Mouse (Mus musculus) midbrain, embryonic 10.5 days (tissue): Measurements from ENCODE around the gene 2010300C02Rik. TPM values are rescaled to one million over a fixed set of nuclear protein-coding genes. Genes with fewer than 3 reads are reported as not detected.

Source experiments
- DNase-seq: peaks from one replicate; pipeline ENCODE4 v3.0.0-alpha.2; 2017; ENCODE audit warnings: low spot score
- H3K27ac ChIP-seq: fragments of 300-500 bp; sonication (generic); replicated peaks from 2 replicates; pipeline ENCODE4 v1.5.1; 2016; ENCODE audit warnings: mild to moderate bottlenecking
- H3K27me3 ChIP-seq: fragments of 300-500 bp; sonication (generic); 2 replicates; pipeline ENCODE4 v1.6.1; 2016; ENCODE audit warnings: low read depth, mild to moderate bottlenecking; ENCODE audit not compliant: poor library complexity, severe bottlenecking
- H3K36me3 ChIP-seq: fragments of 300-500 bp; sonication (generic); 2 replicates; pipeline ENCODE4 v1.6.1; 2016; ENCODE audit warnings: mild to moderate bottlenecking, moderate library complexity
- H3K4me1 ChIP-seq: fragments of 300-500 bp; sonication (generic); 2 replicates; pipeline ENCODE4 v1.6.1; 2016
- H3K4me3 ChIP-seq: fragments of 300-500 bp; sonication (generic); 2 replicates; pipeline ENCODE4 v1.5.1; 2016; ENCODE audit warnings: mild to moderate bottlenecking, moderate library complexity
- H3K9me3 ChIP-seq: fragments of 300-500 bp; sonication (generic); replicated peaks from 2 replicates; pipeline ENCODE4 v1.6.1; 2016; ENCODE audit warnings: mild to moderate bottlenecking
- WGBS: fragments of 180-500 bp; shearing (Covaris S2); methylation state at CpG from one replicate; pipeline ENCODE4 v1.1.7; 2016; 5-methylcytosine and 5-hydroxymethylcytosine counted together
- polyA plus RNA-seq: library from polyadenylated mRNA; unstranded; fragments of >200 nt; fragmentation: Nextera tagmentation; extraction: Ambion mirVana; gene quantifications from 2 replicates; pipeline ENCODE4 v1.2.1, GENCODE M21; 2016

2010300C02Rik gene
- polyA plus RNA-seq, 1 experiment from 2014 or later, result 0.73 TPM

DNA sequence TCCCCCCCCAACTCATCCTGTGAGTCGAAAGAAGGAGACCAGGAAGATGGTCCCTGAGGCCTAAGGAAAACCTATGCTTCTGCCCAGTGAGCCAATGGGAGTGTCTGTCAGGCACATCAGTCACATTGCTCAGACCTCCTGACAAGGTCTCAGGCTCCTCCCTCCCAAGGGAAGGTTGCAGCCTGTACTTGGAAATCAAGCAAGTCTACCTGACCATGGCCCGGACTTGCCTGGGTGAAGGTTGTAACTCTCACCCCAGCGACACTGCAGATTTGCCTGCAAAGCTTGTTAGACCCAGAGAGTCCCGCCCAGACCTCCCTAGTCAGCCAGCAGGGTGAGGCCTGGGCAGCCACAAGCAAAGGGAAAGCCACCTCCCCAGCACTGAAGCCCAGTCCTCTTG, 17.6 kb downstream of the 2010300C02Rik start:
- 65% methylated on average over 4 of the region's 4 CpGs for WGBS
- H3K27ac ChIP-seq, result no peak overlapping the region
- DNase-seq, result no peak

DNA sequence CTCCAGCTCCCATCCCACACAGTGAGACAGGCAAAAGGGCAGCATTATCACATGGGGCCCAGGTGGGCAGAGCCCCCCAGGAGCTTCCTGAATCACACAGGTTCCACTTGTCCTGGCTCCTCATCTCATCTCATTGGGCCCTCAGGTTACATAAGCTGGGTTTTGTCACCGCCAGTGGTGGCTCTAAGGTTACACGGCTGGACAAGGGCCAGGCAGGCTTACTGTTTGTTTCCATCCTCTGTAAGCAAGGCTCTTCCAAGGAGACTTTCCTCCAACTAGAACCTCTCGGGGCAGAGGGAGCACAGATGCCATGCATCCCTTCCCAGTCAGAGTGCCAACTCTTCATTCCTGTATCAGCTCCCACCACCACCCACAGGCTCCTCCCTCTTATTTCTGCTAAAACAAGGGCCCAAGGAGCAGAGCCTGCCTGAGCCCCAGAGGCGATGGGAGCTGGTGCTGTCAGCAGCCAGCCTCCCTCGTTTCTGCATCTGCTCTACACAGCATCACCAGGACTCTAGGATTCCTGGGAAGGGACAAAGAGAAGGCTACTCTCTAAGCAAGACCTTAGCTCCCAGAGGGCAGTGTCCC, 20.9 kb downstream of the 2010300C02Rik start:
- no peak overlapping the region for H3K27ac ChIP-seq
- WGBS, result 68% methylated on average over 5 of the region's 5 CpGs
- no peak for DNase-seq

More for the DNA sequence above, 17.6 kb downstream of the 2010300C02Rik start:
- H3K4me3 ChIP-seq, result no peak overlapping the region
- H3K4me1 ChIP-seq, result no peaks in the 10 kb centered on the region
- no peaks in the 10 kb centered on the region for H3K27me3 ChIP-seq
- H3K36me3 ChIP-seq, result no peaks in the 10 kb centered on the region
- H3K9me3 ChIP-seq, result no peaks in the 10 kb centered on the region

DNA sequence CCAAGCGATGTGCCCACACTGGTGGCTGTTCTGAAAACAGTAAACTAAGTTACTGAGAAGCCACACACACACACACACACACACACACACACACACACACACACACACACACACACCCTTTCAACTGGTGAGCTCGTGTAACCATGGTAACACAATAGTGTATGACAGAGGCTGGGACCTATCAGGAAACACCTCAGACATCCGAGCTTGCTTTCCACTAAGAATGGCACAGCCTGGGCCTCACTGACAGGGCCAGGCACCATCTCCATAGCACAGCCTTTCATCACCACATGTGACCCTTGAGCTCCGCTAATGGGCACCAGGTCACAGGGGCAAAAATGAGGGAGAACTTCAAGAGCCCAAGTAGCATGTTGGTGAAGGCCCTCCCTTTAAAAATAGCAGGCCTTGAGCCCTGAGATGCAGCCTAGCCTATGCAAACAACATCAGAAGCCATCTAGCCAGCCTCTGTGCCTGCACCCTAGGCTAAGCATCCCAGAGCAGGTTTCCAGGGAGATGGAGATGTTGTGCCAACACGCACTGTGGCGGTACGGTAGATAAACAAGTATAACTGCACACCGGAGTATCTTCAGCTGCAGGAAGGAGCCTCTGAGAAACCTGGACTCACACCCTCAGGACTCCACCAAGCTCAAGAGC, 21.6 kb downstream of the 2010300C02Rik start:
- Histone ChIP-seq H3K4me3 (no peak overlapping the region), H3K9me3 (no peaks in the 10 kb centered on the region), H3K27ac (no peak overlapping the region), H3K27me3 (no peaks in the 10 kb centered on the region), H3K36me3 (no peaks in the 10 kb centered on the region), H3K4me1 (peaks cover 3% of the 10 kb centered on the region; the same call in 1 of the 2 replicates)
- DNase-seq, result no peak
- WGBS, result 87% methylated on average over 8 of the region's 8 CpGs

More for the DNA sequence above, 20.9 kb downstream of the 2010300C02Rik start:
- no peaks in the 10 kb centered on the region for H3K9me3 ChIP-seq
- no peaks in the 10 kb centered on the region for H3K27me3 ChIP-seq
- no peak overlapping the region for H3K4me3 ChIP-seq
- H3K4me1 ChIP-seq, result peaks cover 3% of the 10 kb centered on the region; the same call in 1 of the 2 replicates
- H3K36me3 ChIP-seq, result no peaks in the 10 kb centered on the region

DNA sequence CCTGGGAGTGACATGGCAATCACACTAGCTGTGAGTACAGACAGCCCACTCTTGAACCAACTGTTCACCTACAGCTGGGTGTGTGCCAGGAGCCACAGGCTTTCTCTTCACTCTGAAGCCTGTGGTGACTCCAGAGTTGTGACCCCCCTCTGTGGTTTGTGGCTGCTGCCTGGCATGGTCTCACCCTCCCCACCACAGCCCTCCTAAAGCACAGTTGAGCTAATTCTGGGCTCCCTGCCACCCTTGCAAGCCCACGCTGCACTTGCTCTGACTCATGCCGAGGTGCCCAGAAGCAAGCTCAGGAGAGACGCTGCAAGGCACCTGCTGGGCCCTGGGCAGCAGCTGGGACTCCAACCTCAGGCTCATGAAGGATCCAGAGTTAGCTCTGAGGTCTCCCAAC, 23.0 kb downstream of the 2010300C02Rik start:
- H3K4me3 ChIP-seq, result no peak overlapping the region
- H3K27ac ChIP-seq, result no peak overlapping the region
- H3K36me3 ChIP-seq, result no peaks in the 10 kb centered on the region
- no peak for DNase-seq
- WGBS, result 89% methylated on average over 3 of the region's 3 CpGs
- peaks cover 3% of the 10 kb centered on the region; the same call in 1 of the 2 replicates for H3K4me1 ChIP-seq
- H3K9me3 ChIP-seq, result no peaks in the 10 kb centered on the region
- no peaks in the 10 kb centered on the region for H3K27me3 ChIP-seq

DNA sequence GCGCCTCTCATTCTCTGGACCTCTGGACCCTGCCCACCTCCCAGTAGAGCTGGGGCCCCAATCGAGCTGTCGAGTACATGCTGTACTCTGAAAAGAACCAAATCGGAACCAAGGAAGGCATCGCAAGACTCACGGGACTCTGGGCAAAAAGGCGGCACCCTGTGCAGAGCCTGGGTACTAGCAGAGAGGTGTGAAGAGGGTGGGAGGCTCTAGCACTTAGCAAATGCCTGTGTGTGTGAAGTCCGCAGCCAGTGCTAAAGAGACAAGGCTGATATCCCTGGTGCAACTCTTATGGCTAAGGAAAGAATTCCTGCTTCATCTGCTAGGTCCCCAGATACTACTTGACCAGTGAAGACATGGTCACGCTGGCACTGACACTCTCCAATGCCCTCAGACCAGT, 24.2 kb downstream of the 2010300C02Rik start:
- H3K27me3 ChIP-seq, result no peaks in the 10 kb centered on the region
- 87% methylated on average over 9 of the region's 9 CpGs for WGBS
- no peaks in the 10 kb centered on the region for H3K9me3 ChIP-seq
- H3K4me1 ChIP-seq, result peaks cover 3% of the 10 kb centered on the region; the same call in 1 of the 2 replicates
- no peak overlapping the region for H3K27ac ChIP-seq
- no peaks in the 10 kb centered on the region for H3K36me3 ChIP-seq
- no peak for DNase-seq
- H3K4me3 ChIP-seq, result no peak overlapping the region

DNA sequence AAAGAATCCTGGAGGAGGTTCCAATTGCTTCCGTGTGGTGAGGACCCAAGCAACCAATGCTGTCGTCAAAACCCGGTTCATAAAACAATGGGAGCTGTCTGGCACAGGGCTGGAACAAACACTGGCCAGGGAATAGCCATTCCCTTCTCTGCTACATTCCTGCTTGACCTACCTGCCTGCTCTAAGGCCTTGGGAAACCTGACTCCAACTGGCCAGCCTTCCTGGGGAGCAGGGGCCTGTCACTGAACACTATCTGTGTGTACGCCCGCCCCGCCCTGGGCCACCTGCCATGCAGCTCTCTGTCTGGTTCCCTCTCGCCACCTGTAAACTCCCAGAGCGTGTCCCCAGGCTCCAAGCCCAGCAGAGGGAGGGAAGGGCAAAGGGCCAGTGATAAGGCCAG, 25.5 kb downstream of the 2010300C02Rik start:
- Histone ChIP-seq H3K4me3 (no peak overlapping the region), H3K4me1 (peaks cover 3% of the 10 kb centered on the region; the same call in 1 of the 2 replicates), H3K27ac (no peak overlapping the region), H3K36me3 (no peaks in the 10 kb centered on the region), H3K27me3 (no peaks in the 10 kb centered on the region), H3K9me3 (no peaks in the 10 kb centered on the region)
- WGBS, result 30% methylated on average over 8 of the region's 8 CpGs
- no peak for DNase-seq

DNA sequence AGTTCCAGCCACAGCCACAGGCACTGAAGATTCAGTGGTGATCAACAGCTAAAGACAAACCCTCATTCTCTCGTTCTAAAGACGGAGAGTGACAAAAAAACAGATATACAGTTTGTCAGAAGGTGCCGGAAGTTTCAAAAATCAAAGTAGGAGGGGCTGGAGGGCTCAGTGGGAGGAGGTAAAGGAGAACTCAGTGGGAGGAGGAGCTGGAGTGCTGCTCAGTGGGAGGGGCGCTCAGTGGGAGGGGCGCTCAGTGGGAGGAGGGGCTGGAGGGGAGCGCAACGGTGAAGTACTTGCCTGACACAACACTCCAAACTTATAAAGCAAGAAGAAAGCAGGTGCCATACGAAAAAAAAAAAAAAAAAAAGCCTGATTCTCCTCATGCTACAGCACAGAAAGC, 28.7 kb downstream of the 2010300C02Rik start:
- no peaks in the 10 kb centered on the region for H3K36me3 ChIP-seq
- no peaks in the 10 kb centered on the region for H3K9me3 ChIP-seq
- no peak for DNase-seq
- H3K27me3 ChIP-seq, result no peaks in the 10 kb centered on the region
- H3K4me1 ChIP-seq, result peaks cover 3% of the 10 kb centered on the region; the same call in 1 of the 2 replicates
- H3K27ac ChIP-seq, result no peak overlapping the region
- 44% methylated on average over 8 of the region's 8 CpGs for WGBS
- H3K4me3 ChIP-seq, result no peak overlapping the region

DNA sequence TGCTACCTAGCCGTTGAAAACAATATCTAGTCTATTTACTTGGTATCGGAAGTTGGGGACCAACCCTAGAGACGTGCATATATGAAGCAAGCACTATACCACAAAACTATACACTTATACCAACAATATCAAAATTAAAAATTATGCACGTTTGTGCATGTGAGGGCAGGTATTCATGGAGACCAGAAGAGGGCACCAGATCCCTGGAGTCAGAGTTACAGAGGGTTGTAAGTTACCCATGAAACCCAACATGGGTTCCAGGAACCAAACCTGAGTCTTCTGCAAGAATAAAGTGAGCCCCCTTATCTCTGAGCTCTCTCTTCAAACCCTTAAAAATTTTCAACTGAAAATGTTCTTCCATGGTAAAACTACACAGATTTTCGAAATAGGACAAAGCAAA, 29.2 kb downstream of the 2010300C02Rik start:
- 80% methylated on average over 5 of the region's 5 CpGs for WGBS
- Histone ChIP-seq H3K9me3 (no peaks in the 10 kb centered on the region), H3K27me3 (no peaks in the 10 kb centered on the region), H3K4me3 (no peak overlapping the region), H3K36me3 (no peaks in the 10 kb centered on the region), H3K27ac (no peak overlapping the region), H3K4me1 (peaks cover 3% of the 10 kb centered on the region; the same call in 1 of the 2 replicates)
- no peak for DNase-seq

DNA sequence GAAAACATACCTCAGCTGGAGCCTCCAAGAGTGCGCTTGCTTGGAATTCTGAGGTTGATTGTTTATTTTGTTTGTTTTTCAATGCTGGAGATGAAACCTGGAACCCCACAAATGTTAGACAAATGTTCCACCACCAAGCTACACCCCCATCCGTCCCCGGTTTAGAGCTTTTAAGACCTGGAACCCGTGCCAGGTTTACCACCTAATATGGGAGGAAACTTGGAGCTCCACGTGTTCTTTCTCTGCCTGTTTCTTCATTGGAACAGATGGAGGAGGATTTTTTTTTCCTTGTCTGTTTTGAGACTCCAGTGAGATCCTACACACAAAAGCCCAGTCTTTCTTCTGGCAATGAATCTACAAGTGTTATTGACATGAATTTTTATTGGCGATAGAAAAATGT, 30.2 kb downstream of the 2010300C02Rik start:
- no peaks in the 10 kb centered on the region for H3K27me3 ChIP-seq
- no peak overlapping the region for H3K4me3 ChIP-seq
- no peaks in the 10 kb centered on the region for H3K36me3 ChIP-seq
- H3K4me1 ChIP-seq, result peaks cover 3% of the 10 kb centered on the region; the same call in 1 of the 2 replicates
- no peak for DNase-seq
- no peaks in the 10 kb centered on the region for H3K9me3 ChIP-seq
- H3K27ac ChIP-seq, result no peak overlapping the region
- 91% methylated on average over 6 of the region's 6 CpGs for WGBS

DNA sequence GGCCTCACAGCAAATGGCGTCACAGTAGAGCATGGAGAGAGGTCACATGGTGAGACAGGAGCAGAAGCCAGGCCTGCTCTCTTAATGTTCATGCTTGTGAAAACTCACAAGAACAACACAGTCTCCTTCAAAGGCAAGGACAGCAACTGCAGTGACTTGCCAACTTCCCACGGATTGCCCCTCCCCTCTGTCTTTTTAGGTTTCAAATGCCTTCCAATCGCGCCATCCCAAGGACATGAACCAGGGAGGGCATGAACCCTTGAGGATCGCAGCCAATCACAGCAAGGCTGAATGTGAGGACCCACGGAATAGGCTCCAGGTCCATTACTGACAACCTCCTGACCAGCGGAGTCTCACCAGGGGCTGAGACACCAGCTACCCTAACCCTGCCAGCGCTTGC, 31.5 kb downstream of the 2010300C02Rik start:
- no peaks in the 10 kb centered on the region for H3K9me3 ChIP-seq
- WGBS, result 63% methylated on average over 8 of the region's 8 CpGs
- H3K36me3 ChIP-seq, result no peaks in the 10 kb centered on the region
- no peaks in the 10 kb centered on the region for H3K4me1 ChIP-seq
- no peaks in the 10 kb centered on the region for H3K27me3 ChIP-seq
- no peak for DNase-seq
- no peak overlapping the region for H3K4me3 ChIP-seq
- no peak overlapping the region for H3K27ac ChIP-seq

DNA sequence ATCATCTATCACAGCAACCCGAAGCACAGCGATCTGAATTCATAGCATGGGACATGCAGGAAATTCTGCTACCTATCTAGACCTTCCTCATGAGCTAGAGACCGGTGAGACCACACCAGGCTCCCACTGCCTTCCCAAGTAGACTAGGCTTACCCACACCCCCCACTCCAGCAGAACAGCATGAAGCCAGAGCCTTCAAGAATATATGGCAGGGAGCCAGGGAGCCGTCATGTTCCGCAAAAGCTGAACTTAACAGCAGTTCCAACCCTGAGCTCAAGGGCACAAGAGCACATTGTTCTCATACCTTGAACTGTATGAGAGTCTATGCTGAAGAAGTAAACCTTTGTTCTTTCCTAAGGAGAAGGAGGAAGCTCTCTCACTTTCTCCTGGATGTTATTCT, 32.4 kb downstream of the 2010300C02Rik start:
- no peaks in the 10 kb centered on the region for H3K27me3 ChIP-seq
- H3K27ac ChIP-seq, result no peak overlapping the region
- no peak for DNase-seq
- 88% methylated on average over 5 of the region's 5 CpGs for WGBS
- no peaks in the 10 kb centered on the region for H3K4me1 ChIP-seq
- no peaks in the 10 kb centered on the region for H3K9me3 ChIP-seq
- H3K4me3 ChIP-seq, result no peak overlapping the region
- no peaks in the 10 kb centered on the region for H3K36me3 ChIP-seq

DNA sequence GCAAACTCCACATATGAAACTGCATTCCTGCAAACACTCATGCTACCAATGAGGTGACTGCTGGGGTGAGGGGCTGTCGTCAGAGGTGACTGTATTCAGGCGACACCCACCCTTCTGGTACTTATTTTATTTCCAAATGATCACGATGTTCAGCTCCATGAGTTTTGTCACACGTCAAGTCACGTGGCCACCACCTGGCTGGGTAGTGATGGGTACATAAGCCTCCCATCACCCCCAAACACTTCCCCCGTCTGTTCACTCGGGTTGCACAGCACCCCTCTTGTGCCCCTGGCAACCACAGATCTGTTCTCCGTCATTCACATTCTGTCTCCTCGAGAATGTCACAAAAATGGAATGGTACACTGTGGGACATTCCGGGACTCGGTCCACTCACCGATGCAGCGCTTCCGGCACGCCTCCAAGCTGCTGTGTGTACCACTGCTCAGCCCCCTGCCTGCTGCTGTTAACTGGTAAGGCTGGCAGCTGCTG, 32.9 kb downstream of the 2010300C02Rik start:
- Histone ChIP-seq H3K9me3 (no peaks in the 10 kb centered on the region), H3K4me1 (no peaks in the 10 kb centered on the region), H3K4me3 (no peak overlapping the region), H3K27ac (no peak overlapping the region), H3K36me3 (no peaks in the 10 kb centered on the region), H3K27me3 (no peaks in the 10 kb centered on the region)
- WGBS, result 92% methylated on average over 15 of the region's 15 CpGs
- no peak for DNase-seq
